Mouse (Mus musculus): ENCODE measurements at regions not wholly inside any gene's neighbourhood (a gene's known extent, or its start where the extent isn't known, plus 50 kb on each side); places are given as distances from the start of the nearest gene placed in this dataset.

DNA sequence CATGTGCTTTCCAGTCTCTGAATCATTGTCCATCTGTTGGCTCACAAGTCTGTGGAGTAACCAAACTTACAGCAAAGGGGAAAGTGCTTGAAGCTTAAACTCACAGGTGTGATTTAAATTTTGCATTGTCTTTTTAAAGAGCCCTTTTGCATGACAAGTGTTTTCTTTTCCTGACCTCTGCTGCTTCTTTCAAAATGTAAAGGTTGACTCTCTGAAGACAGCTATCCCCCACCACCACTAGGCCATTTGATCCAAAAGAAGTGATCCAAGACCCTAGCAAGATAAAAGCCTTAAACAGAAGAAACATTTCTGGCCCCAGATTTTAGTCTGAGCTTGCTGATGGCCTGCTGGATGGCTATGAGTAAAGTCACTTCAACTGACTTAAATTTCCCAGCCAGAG lies 118.6 kb downstream of the Gm12728 start:
- no peak for TF ChIP-seq POLR2A (IDR thresholded peaks at IDR 0.05; ENCODE audit: borderline replicate concordance, low read depth, low read length)
- no peak for TF ChIP-seq CTCF (IDR thresholded peaks at IDR 0.05; ENCODE audit: low read depth, low read length)

Data from bone marrow macrophage, adult 2 months (primary cell).